Mouse (Mus musculus): ENCODE results near the gene Atxn1. TPM values are rescaled to one million over a fixed set of nuclear protein-coding genes. Genes with fewer than 3 reads are reported as not detected.

Gene Atxn1
- polyA plus RNA-seq, 1 experiment, result 34.9 TPM

DNA sequence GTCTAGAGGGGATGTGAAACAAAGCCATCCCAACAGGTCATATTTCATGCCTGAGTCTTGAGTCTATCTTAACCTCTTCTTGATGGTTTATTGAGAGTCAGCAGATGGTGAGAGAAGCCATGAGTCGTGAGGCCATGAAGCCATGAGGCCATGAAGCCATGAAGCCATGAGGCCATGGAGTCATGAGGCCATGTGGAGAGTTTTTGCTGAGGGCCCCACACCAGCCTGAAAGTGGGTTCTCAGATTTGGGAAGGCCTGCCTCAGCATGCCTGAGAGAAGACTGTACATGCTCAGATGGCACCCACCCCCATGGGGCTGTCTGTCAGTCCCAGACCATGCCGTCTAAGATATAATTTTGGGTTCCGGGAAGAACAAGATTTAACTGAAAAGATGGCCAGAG is 229.0 kb downstream of the Atxn1 start:
- Histone ChIP-seq H3K4me1 (ENCODE audit: control insufficient read depth, insufficient read depth, insufficient read length, low read length) (no peaks in the 10 kb centered on the region), H3K27me3 (ENCODE audit: control insufficient read depth, insufficient read depth, low read length) (no peaks in the 10 kb centered on the region), H3K4me3 (ENCODE audit: low read depth, low read length) (no peak overlapping the region), H3K36me3 (ENCODE audit: control insufficient read depth, insufficient read depth, low read length) (peaks cover 3% of the 10 kb centered on the region), H3K27ac (ENCODE audit: insufficient read depth, low read depth, low read length) (no peak overlapping the region)
- no peak for TF ChIP-seq CTCF (IDR thresholded peaks at IDR 0.05; ENCODE audit: extremely low read depth, insufficient read length, insufficient replicate concordance, low read depth, low read length)
- no peak for TF ChIP-seq POLR2A (IDR thresholded peaks at IDR 0.05; ENCODE audit: low read depth, low read length)
- 94% methylated on average over 3 of the region's 3 CpGs for WGBS

DNA sequence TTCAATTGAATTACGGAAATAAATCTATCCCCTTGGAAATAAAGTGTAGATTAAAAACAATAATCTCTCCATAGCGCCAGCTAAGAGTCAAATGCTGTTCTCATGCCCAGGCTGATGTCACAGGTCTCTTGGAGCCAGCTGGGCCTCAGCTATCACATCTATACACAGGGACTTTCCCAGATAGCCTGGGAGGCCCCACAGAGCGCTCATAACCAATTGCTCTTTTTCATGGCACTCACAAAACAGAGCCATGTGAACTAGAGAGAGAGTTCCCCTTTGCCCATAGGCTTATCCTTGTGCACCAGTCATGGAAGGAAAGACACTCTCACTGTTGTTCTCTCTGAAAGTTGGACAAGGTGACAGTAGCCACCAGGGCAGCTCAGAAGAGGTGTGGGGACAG is 230.3 kb downstream of the Atxn1 start:
- H3K4me3 ChIP-seq (ENCODE audit: low read depth, low read length), result no peak overlapping the region
- TF ChIP-seq CTCF (IDR thresholded peaks at IDR 0.05; ENCODE audit: extremely low read depth, insufficient read length, insufficient replicate concordance, low read depth, low read length) (no peak), POLR2A (IDR thresholded peaks at IDR 0.05; ENCODE audit: low read depth, low read length) (no peak)
- no peaks in the 10 kb centered on the region for H3K27me3 ChIP-seq (ENCODE audit: control insufficient read depth, insufficient read depth, low read length)
- WGBS, result 97% methylated on average over 3 of the region's 3 CpGs
- no peak overlapping the region for H3K27ac ChIP-seq (ENCODE audit: insufficient read depth, low read depth, low read length)
- peaks cover 7% of the 10 kb centered on the region for H3K36me3 ChIP-seq (ENCODE audit: control insufficient read depth, insufficient read depth, low read length)
- H3K4me1 ChIP-seq (ENCODE audit: control insufficient read depth, insufficient read depth, insufficient read length, low read length), result no peaks in the 10 kb centered on the region

DNA sequence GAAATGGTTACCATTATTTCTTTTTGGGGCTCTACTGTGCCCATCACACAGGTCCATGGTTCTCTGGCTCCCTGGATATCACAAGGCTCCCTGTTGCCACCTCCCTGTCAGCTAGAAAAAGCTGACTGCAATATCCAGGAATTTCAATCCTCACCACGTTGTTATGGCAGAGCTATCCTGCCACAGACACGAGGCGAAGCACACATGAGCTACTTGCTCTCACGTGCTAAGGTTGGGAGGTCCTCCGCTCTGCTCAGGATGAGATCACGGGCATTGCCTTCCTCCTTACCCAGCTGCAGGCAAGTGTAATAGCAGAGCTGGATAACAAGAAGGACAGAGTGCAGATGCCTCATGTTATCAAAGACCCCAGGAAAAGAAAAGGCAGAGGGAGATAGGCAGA is 232.2 kb downstream of the Atxn1 start:
- 82% methylated on average over 6 of the region's 6 CpGs for WGBS
- no peak overlapping the region for H3K27ac ChIP-seq (ENCODE audit: insufficient read depth, low read depth, low read length)
- TF ChIP-seq POLR2A (IDR thresholded peaks at IDR 0.05; ENCODE audit: low read depth, low read length), result no peak
- no peak for TF ChIP-seq CTCF (IDR thresholded peaks at IDR 0.05; ENCODE audit: extremely low read depth, insufficient read length, insufficient replicate concordance, low read depth, low read length)
- H3K27me3 ChIP-seq (ENCODE audit: control insufficient read depth, insufficient read depth, low read length), result no peaks in the 10 kb centered on the region
- peaks cover 7% of the 10 kb centered on the region for H3K36me3 ChIP-seq (ENCODE audit: control insufficient read depth, insufficient read depth, low read length)
- H3K4me1 ChIP-seq (ENCODE audit: control insufficient read depth, insufficient read depth, insufficient read length, low read length), result no peaks in the 10 kb centered on the region
- H3K4me3 ChIP-seq (ENCODE audit: low read depth, low read length), result no peak overlapping the region

DNA sequence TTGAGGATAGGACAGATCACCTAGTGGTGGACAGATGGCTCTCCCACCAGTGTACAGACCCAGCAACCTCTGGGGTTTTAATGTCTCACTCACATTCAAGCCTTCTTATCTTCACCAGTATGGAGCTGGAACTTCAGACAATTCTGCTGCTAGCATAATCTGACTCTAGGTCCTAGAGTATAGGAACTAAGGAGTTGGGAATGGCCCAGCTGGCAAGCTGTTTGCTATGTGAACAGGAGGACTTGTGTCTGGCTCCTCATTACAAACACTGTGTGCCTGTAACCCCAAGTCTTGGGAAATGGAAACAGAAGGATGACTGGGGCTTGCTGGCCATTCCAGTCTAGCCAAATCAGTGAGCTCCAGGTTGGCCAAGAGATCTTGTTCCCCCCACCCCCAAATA is 237.9 kb downstream of the Atxn1 start:
- Histone ChIP-seq H3K27ac (ENCODE audit: insufficient read depth, low read depth, low read length) (no peak overlapping the region), H3K27me3 (ENCODE audit: control insufficient read depth, insufficient read depth, low read length) (no peaks in the 10 kb centered on the region), H3K36me3 (ENCODE audit: control insufficient read depth, insufficient read depth, low read length) (0 out of 2 replicates have a peak, but pooled peaks cover 4% of the 10 kb centered on the region), H3K4me3 (ENCODE audit: low read depth, low read length) (no peak overlapping the region), H3K4me1 (ENCODE audit: control insufficient read depth, insufficient read depth, insufficient read length, low read length) (no peaks in the 10 kb centered on the region)
- TF ChIP-seq POLR2A (IDR thresholded peaks at IDR 0.05; ENCODE audit: low read depth, low read length) (no peak), CTCF (IDR thresholded peaks at IDR 0.05; ENCODE audit: extremely low read depth, insufficient read length, insufficient replicate concordance, low read depth, low read length) (no peak)

DNA sequence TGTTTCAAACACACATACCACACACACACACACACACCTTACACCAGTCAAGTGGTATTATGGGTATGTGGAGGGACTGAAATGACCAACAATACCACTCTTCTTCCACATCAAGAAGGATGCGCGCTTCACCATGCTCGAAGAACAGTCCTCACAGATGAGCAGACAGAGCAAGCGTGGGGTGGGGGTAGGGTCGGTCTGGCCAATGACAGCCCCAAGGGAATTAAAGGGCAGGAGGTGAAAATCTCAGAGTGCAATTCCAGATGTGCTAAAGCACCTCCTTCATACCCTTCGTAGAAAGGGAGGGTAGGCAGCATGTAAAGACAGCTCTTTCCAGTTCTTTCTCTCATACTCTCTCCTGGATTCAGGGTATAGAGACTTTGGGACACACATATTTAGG is 238.6 kb downstream of the Atxn1 start:
- Histone ChIP-seq H3K36me3 (ENCODE audit: control insufficient read depth, insufficient read depth, low read length) (0 out of 2 replicates have a peak, but pooled peaks cover 4% of the 10 kb centered on the region), H3K4me1 (ENCODE audit: control insufficient read depth, insufficient read depth, insufficient read length, low read length) (no peaks in the 10 kb centered on the region; the same call in 1 of the 2 replicates), H3K27ac (ENCODE audit: insufficient read depth, low read depth, low read length) (no peak overlapping the region), H3K27me3 (ENCODE audit: control insufficient read depth, insufficient read depth, low read length) (no peaks in the 10 kb centered on the region), H3K4me3 (ENCODE audit: low read depth, low read length) (no peak overlapping the region)
- 93% methylated on average over 6 of the region's 6 CpGs for WGBS
- TF ChIP-seq POLR2A (IDR thresholded peaks at IDR 0.05; ENCODE audit: low read depth, low read length) (no peak), CTCF (IDR thresholded peaks at IDR 0.05; ENCODE audit: extremely low read depth, insufficient read length, insufficient replicate concordance, low read depth, low read length) (no peak)

DNA sequence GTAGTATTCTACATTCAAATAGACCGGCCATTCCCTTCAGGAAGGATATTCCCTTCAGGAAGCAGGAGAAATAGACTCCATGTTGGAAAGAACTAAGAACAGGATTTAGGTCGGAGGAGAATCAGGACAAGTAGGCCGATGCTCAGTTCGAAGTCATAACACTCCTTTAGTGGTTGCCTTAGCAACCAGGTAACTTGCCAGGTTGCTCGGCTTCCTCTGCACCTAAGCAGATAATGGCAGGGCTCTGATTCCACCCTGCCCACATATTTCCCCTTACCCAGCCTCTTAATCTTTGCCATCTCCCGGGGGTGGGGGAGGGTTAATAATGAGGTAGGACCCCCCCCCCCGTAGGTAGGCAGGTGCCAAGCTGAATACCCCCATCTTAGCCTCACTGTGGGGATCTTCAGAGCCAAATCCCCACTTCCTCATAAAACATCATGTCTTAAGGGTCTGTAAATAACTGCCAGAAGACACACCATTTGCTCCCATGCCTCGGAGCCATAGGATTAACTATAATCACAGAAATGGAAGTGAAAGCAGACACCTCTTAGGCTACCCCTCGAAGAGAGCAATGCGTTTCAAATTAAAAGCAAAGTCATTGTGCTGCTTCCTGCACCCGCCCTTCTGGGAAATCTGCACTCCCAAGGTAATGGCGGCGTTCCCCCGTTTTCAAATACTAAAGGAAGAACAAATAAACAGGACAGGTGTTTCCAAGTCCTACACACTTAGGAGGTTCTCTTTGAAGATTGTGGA is 240.1 kb downstream of the Atxn1 start:
- Histone ChIP-seq H3K27me3 (ENCODE audit: control insufficient read depth, insufficient read depth, low read length) (no peaks in the 10 kb centered on the region), H3K36me3 (ENCODE audit: control insufficient read depth, insufficient read depth, low read length) (no peaks in the 10 kb centered on the region), H3K4me1 (ENCODE audit: control insufficient read depth, insufficient read depth, insufficient read length, low read length) (no peaks in the 10 kb centered on the region; the same call in 1 of the 2 replicates), H3K27ac (ENCODE audit: insufficient read depth, low read depth, low read length) (no peak overlapping the region), H3K4me3 (ENCODE audit: low read depth, low read length) (no peak overlapping the region)
- TF ChIP-seq CTCF (IDR thresholded peaks at IDR 0.05; ENCODE audit: extremely low read depth, insufficient read length, insufficient replicate concordance, low read depth, low read length) (no peak), POLR2A (IDR thresholded peaks at IDR 0.05; ENCODE audit: low read depth, low read length) (no peak)
- WGBS, result 54% methylated on average over 14 of the region's 14 CpGs

DNA sequence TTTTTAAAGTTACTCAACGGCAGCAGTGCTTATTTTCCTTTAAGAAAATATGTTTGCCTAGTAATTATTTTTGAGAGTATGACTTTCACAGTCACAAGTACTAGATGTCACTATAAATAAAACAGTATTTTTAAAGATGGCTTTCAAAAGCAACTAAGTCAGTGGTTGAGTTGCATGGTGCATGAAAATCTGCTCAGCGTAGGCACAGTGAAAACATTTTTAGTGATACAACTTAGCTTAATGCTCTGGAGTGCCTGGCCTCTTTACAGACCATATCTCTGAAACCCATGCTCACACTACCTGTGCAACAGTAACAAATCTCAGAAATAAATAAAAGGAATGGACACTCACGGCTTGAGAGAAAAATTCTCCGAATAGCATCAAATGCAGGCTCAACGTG is 241.9 kb downstream of the Atxn1 start:
- 88% methylated on average over 5 of the region's 5 CpGs for WGBS
- TF ChIP-seq CTCF (IDR thresholded peaks at IDR 0.05; ENCODE audit: extremely low read depth, insufficient read length, insufficient replicate concordance, low read depth, low read length) (no peak), POLR2A (IDR thresholded peaks at IDR 0.05; ENCODE audit: low read depth, low read length) (no peak)
- no peak overlapping the region for H3K27ac ChIP-seq (ENCODE audit: insufficient read depth, low read depth, low read length)
- no peaks in the 10 kb centered on the region for H3K36me3 ChIP-seq (ENCODE audit: control insufficient read depth, insufficient read depth, low read length)
- no peaks in the 10 kb centered on the region; the same call in 1 of the 2 replicates for H3K4me1 ChIP-seq (ENCODE audit: control insufficient read depth, insufficient read depth, insufficient read length, low read length)
- H3K27me3 ChIP-seq (ENCODE audit: control insufficient read depth, insufficient read depth, low read length), result no peaks in the 10 kb centered on the region
- no peak overlapping the region for H3K4me3 ChIP-seq (ENCODE audit: low read depth, low read length)
